Mouse (Mus musculus) lung, embryonic 16.5 days (tissue): ENCODE results near the gene Tnpo1. TPM values are rescaled to one million over a fixed set of nuclear protein-coding genes. Genes with fewer than 3 reads are reported as not detected.
A peak's percentile ranks its signal among the peaks of the same experiment; 100 is the strongest.

Source experiments
- ATAC-seq: fragments of 200-750 bp; cut with Nextera tagmentation; 2 replicates; pipeline ENCODE4 v1.8.0; 2017; ENCODE audit warnings: low read depth, mild to moderate bottlenecking, moderate library complexity
- H3K27ac ChIP-seq: fragments of 300-500 bp; sonication (generic); 2 replicates; pipeline ENCODE4 v1.5.1; 2014; ENCODE audit warnings: mild to moderate bottlenecking, control low read depth, low read length
- H3K27me3 ChIP-seq: fragments of 300-500 bp; sonication (generic); 2 replicates; pipeline ENCODE4 v1.6.1; 2014; ENCODE audit warnings: low read depth, low read length, mixed read lengths; ENCODE audit not compliant: control insufficient read depth, insufficient read depth
- H3K36me3 ChIP-seq: fragments of 300-500 bp; sonication (generic); 2 replicates; pipeline ENCODE4 v1.6.1; 2014; ENCODE audit warnings: low read length; ENCODE audit not compliant: control insufficient read depth, insufficient read depth
- H3K4me1 ChIP-seq: fragments of 300-500 bp; sonication (generic); replicated peaks from 2 replicates; pipeline ENCODE4 v1.6.1; 2014; ENCODE audit warnings: low read length, mixed read lengths; ENCODE audit not compliant: control insufficient read depth, insufficient read depth
- H3K4me2 ChIP-seq: fragments of 300-500 bp; sonication (generic); 2 replicates; pipeline ENCODE4 v1.6.1; 2014; ENCODE audit warnings: low read depth, low read length, control low read depth
- H3K4me3 ChIP-seq: fragments of 300-500 bp; sonication (generic); 2 replicates; pipeline ENCODE4 v1.5.1; 2014; ENCODE audit warnings: mild to moderate bottlenecking, low read length, control low read depth
- H3K9ac ChIP-seq: fragments of 300-500 bp; sonication (generic); 2 replicates; pipeline ENCODE4 v1.6.1; 2014; ENCODE audit warnings: low read length, control low read depth
- H3K9me3 ChIP-seq: fragments of 300-500 bp; sonication (generic); 2 replicates; pipeline ENCODE4 v1.6.1; 2016; ENCODE audit warnings: low read length; ENCODE audit not compliant: control insufficient read depth
- WGBS: fragments of 180-500 bp; shearing (Covaris S2); extraction: QIAGEN DNeasy Blood & Tissue Kit; methylation state at CpG from one replicate; pipeline ENCODE4 v1.1.7; 2014; 5-methylcytosine and 5-hydroxymethylcytosine counted together
- polyA plus RNA-seq: library from polyadenylated mRNA; unstranded; fragments of >200 nt; fragmentation: Nextera tagmentation; extraction: Ambion mirVana; gene quantifications from 2 replicates; pipeline ENCODE4 v1.2.1, GENCODE M21; 2015

Tnpo1 gene
- polyA plus RNA-seq = 48.1 and 51.0 TPM in 2 replicates

GRCm38 (mm10) chr13:98926213-98926957 is at the start of gene Tnpo1:
Gene Tnpo1, minus strand, starts transcription at chr13:98926384.
- WGBS = under 1% methylated on average over 61 of the region's 75 CpGs
- ATAC-seq = peak; percentile 96
- H3K27me3 ChIP-seq = no peaks in the 10 kb centered on the region
- H3K9me3 ChIP-seq = no peaks in the 10 kb centered on the region
- peak within 1 kb of the TSS; percentile 94 for H3K4me2 ChIP-seq
- H3K27ac ChIP-seq = peak within 1 kb of the TSS; percentile 96
- H3K36me3 ChIP-seq = no peaks in the 10 kb centered on the region; the same call in 1 of the 2 replicates
- peak within 1 kb of the TSS; percentile 100 for H3K9ac ChIP-seq
- H3K4me3 ChIP-seq = peak within 1 kb of the TSS; percentile 97
- peaks cover 15% of the 10 kb centered on the region for H3K4me1 ChIP-seq

- WGBS = 70% methylated on average over 3 of the region's 3 CpGs
- ATAC-seq = no peak
- H3K4me3 ChIP-seq = no peak overlapping the region
These were observed 45.9 kb upstream of the Tnpo1 start for GRCm38 (mm10) chr13:98972090-98972489.

GRCm38 (mm10) chr13:98971641-98972040 is 45.5 kb upstream of the Tnpo1 start:
- Histone ChIP-seq H3K27ac (no peak overlapping the region), H3K27me3 (no peaks in the 10 kb centered on the region), H3K4me1 (no peaks in the 10 kb centered on the region), H3K4me3 (no peak overlapping the region), H3K9ac (no peak overlapping the region), H3K36me3 (no peaks in the 10 kb centered on the region), H3K9me3 (no peaks in the 10 kb centered on the region), H3K4me2 (no peak overlapping the region)
- no peak for ATAC-seq
- whole genome bisulfite sequencing = 33% methylated on average over 5 of the region's 5 CpGs

More at GRCm38 (mm10) chr13:98972090-98972489, 45.9 kb upstream of the Tnpo1 start:
- Histone ChIP-seq H3K4me2 (no peak overlapping the region), H3K27ac (no peak overlapping the region), H3K9me3 (no peaks in the 10 kb centered on the region), H3K36me3 (no peaks in the 10 kb centered on the region), H3K27me3 (no peaks in the 10 kb centered on the region), H3K4me1 (no peaks in the 10 kb centered on the region), H3K9ac (no peak overlapping the region)

- no peaks in the 10 kb centered on the region for H3K27me3 ChIP-seq
- ATAC-seq = no peak
- no peaks in the 10 kb centered on the region for H3K36me3 ChIP-seq
- WGBS = 54% methylated on average over 4 of the region's 4 CpGs
- H3K27ac ChIP-seq = no peak overlapping the region
- H3K4me1 ChIP-seq = no peaks in the 10 kb centered on the region
- H3K9ac ChIP-seq = no peak overlapping the region
- no peaks in the 10 kb centered on the region for H3K9me3 ChIP-seq
- H3K4me2 ChIP-seq = no peak overlapping the region
- no peak overlapping the region for H3K4me3 ChIP-seq
These were observed 42.3 kb upstream of the Tnpo1 start for GRCm38 (mm10) chr13:98968517-98968916.

GRCm38 (mm10) chr13:98967942-98968341 is 41.8 kb upstream of the Tnpo1 start:
- no peak overlapping the region for H3K4me3 ChIP-seq

GRCm38 (mm10) chr13:98966583-98966982 is 40.4 kb upstream of the Tnpo1 start:
- Histone ChIP-seq H3K4me1 (no peaks in the 10 kb centered on the region), H3K36me3 (no peaks in the 10 kb centered on the region), H3K9ac (no peak overlapping the region), H3K4me3 (no peak overlapping the region), H3K27me3 (no peaks in the 10 kb centered on the region), H3K4me2 (no peak overlapping the region), H3K27ac (no peak overlapping the region), H3K9me3 (no peaks in the 10 kb centered on the region)
- 76% methylated on average over 5 of the region's 5 CpGs for WGBS
- no peak for ATAC-seq

More at GRCm38 (mm10) chr13:98967942-98968341, 41.8 kb upstream of the Tnpo1 start:
- Histone ChIP-seq H3K27me3 (no peaks in the 10 kb centered on the region), H3K9me3 (no peaks in the 10 kb centered on the region), H3K9ac (no peak overlapping the region), H3K27ac (no peak overlapping the region), H3K4me2 (no peak overlapping the region), H3K4me1 (no peaks in the 10 kb centered on the region), H3K36me3 (no peaks in the 10 kb centered on the region)
- ATAC-seq = no peak
- 73% methylated on average over 6 of the region's 6 CpGs for WGBS

- H3K4me3 ChIP-seq = no peak overlapping the region
- WGBS = 93% methylated on average over 1 of the region's 1 CpGs
These were observed 37.4 kb upstream of the Tnpo1 start for GRCm38 (mm10) chr13:98963612-98964011.

GRCm38 (mm10) chr13:98958177-98958576 is 32.0 kb upstream of the Tnpo1 start:
- Histone ChIP-seq H3K9ac (no peak overlapping the region), H3K9me3 (no peaks in the 10 kb centered on the region), H3K36me3 (no peaks in the 10 kb centered on the region), H3K4me2 (no peak overlapping the region), H3K27me3 (no peaks in the 10 kb centered on the region), H3K27ac (no peak overlapping the region), H3K4me3 (no peak overlapping the region), H3K4me1 (no peaks in the 10 kb centered on the region)
- whole genome bisulfite sequencing = 40% methylated on average over 2 of the region's 2 CpGs
- no peak for ATAC-seq

More at GRCm38 (mm10) chr13:98963612-98964011, 37.4 kb upstream of the Tnpo1 start:
- no peaks in the 10 kb centered on the region for H3K4me1 ChIP-seq
- H3K27ac ChIP-seq = no peak overlapping the region
- H3K36me3 ChIP-seq = no peaks in the 10 kb centered on the region
- no peaks in the 10 kb centered on the region for H3K9me3 ChIP-seq
- no peak overlapping the region for H3K9ac ChIP-seq
- ATAC-seq = no peak
- H3K4me2 ChIP-seq = no peak overlapping the region
- no peaks in the 10 kb centered on the region for H3K27me3 ChIP-seq

- 76% methylated on average over 2 of the region's 2 CpGs for WGBS
- no peak overlapping the region for H3K4me2 ChIP-seq
- no peaks in the 10 kb centered on the region for H3K27me3 ChIP-seq
- no peak for ATAC-seq
- H3K9ac ChIP-seq = no peak overlapping the region
- H3K9me3 ChIP-seq = no peaks in the 10 kb centered on the region
- H3K4me1 ChIP-seq = no peaks in the 10 kb centered on the region
- no peaks in the 10 kb centered on the region for H3K36me3 ChIP-seq
- no peak overlapping the region for H3K27ac ChIP-seq
- H3K4me3 ChIP-seq = no peak overlapping the region
These were observed 30.0 kb upstream of the Tnpo1 start for GRCm38 (mm10) chr13:98956209-98956608.
